Mouse (Mus musculus) intestine, embryonic 16.5 days (tissue): ENCODE results near the gene Rngtt. TPM values are rescaled to one million over a fixed set of nuclear protein-coding genes. Genes with fewer than 3 reads are reported as not detected.
A peak's percentile ranks its signal among the peaks of the same experiment; 100 is the strongest.

ENCODE experiments used
- ATAC-seq: fragments of 200-750 bp; cut with Nextera tagmentation; 2 replicates; pipeline ENCODE4 v1.8.0; 2017; ENCODE audit warnings: moderate TSS enrichment, moderate library complexity
- H3K27ac ChIP-seq: fragments of 300-500 bp; sonication (generic); 2 replicates; pipeline ENCODE4 v1.5.1; 2014; ENCODE audit warnings: mild to moderate bottlenecking, low read length
- H3K27me3 ChIP-seq: fragments of 300-500 bp; sonication (generic); replicated peaks from 2 replicates; pipeline ENCODE4 v1.6.1; 2014; ENCODE audit warnings: low read length, control low read depth, mixed read lengths; ENCODE audit not compliant: control insufficient read depth, insufficient read depth
- H3K36me3 ChIP-seq: fragments of 300-500 bp; sonication (generic); 2 replicates; pipeline ENCODE4 v1.6.1; 2014; ENCODE audit warnings: low read length, control low read depth; ENCODE audit not compliant: control insufficient read depth, insufficient read depth
- H3K4me1 ChIP-seq: fragments of 300-500 bp; sonication (generic); 2 replicates; pipeline ENCODE4 v1.6.1; 2014; ENCODE audit warnings: low read length, control low read depth, mixed read lengths; ENCODE audit not compliant: control insufficient read depth, insufficient read depth
- H3K4me2 ChIP-seq: fragments of 300-500 bp; sonication (generic); 2 replicates; pipeline ENCODE4 v1.6.1; 2014; ENCODE audit warnings: low read depth, low read length, control low read depth
- H3K4me3 ChIP-seq: fragments of 300-500 bp; sonication (generic); 2 replicates; pipeline ENCODE4 v1.5.1; 2014; ENCODE audit warnings: mild to moderate bottlenecking, low read length
- H3K9ac ChIP-seq: fragments of 300-500 bp; sonication (generic); 2 replicates; pipeline ENCODE4 v1.6.1; 2014; ENCODE audit warnings: low read depth, low read length
- H3K9me3 ChIP-seq: fragments of 300-500 bp; sonication (generic); 2 replicates; pipeline ENCODE4 v1.6.1; 2016; ENCODE audit warnings: low read length, control low read depth; ENCODE audit not compliant: control insufficient read depth
- WGBS: fragments of 180-500 bp; shearing (Covaris S2); extraction: QIAGEN DNeasy Blood & Tissue Kit; methylation state at CpG from one replicate; pipeline ENCODE4 v1.1.7; 2014; 5-methylcytosine and 5-hydroxymethylcytosine counted together
- polyA plus RNA-seq: library from polyadenylated mRNA; unstranded; fragments of >200 nt; fragmentation: Nextera tagmentation; extraction: Ambion mirVana; gene quantifications from 2 replicates; pipeline ENCODE4 v1.2.1, GENCODE M21; 2015

Rngtt gene
- polyA plus RNA-seq, 1 experiment from 2014 or later, result 16.3 TPM

DNA sequence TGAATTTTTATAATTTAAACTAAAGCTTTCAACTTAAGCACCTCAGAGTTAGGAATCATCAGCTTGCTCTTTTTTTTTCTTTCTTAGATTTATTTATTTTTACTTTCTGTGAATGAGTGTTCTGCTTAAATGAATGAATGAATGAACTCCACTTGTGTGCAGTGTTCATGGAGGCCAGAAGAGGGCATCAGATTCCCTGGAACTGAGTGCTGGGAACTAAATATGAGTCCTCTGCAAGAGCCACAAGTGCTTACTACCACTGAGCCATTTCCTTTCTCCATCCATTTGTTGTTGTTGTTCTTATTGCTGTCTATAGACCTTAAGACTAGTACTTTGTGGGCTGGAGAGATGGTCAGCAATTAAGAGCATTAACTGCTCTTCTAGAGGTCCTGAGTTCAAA lies 53.3 kb downstream of the Rngtt start:
- Histone ChIP-seq H3K4me2 (no peak overlapping the region), H3K9ac (no peak overlapping the region), H3K27ac (no peak overlapping the region), H3K36me3 (no peaks in the 10 kb centered on the region), H3K4me1 (no peaks in the 10 kb centered on the region), H3K4me3 (no peak overlapping the region), H3K27me3 (no peaks in the 10 kb centered on the region), H3K9me3 (no peaks in the 10 kb centered on the region)
- no peak for ATAC-seq

DNA sequence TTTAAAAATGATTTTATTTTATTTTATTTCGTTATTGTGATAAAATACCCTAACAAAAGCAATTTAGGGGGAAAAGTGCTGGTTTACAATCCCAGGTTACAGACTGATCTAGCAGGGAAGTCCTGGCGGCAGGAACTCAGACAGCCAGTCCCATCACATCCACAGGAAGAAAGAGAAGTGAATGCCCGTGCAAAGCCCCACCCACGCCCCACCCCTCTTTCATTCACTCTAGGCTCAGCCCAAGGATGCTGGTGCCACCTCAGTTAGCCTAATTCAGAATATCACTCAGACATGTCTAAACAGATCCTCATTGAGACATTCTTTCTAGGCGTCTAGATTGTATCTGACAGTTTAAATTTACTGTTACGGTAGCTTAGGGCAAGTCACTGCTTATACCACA lies 64.8 kb downstream of the Rngtt start:
- H3K36me3 ChIP-seq, result peaks cover under 1% of the 10 kb centered on the region; the same call in 1 of the 2 replicates
- no peak overlapping the region for H3K9ac ChIP-seq
- H3K4me2 ChIP-seq, result no peak overlapping the region
- no peaks in the 10 kb centered on the region for H3K27me3 ChIP-seq
- no peak for ATAC-seq
- H3K4me1 ChIP-seq, result no peaks in the 10 kb centered on the region
- no peak overlapping the region for H3K27ac ChIP-seq
- WGBS, result 64% methylated on average over 6 of the region's 6 CpGs
- H3K4me3 ChIP-seq, result no peak overlapping the region
- H3K9me3 ChIP-seq, result no peaks in the 10 kb centered on the region

DNA sequence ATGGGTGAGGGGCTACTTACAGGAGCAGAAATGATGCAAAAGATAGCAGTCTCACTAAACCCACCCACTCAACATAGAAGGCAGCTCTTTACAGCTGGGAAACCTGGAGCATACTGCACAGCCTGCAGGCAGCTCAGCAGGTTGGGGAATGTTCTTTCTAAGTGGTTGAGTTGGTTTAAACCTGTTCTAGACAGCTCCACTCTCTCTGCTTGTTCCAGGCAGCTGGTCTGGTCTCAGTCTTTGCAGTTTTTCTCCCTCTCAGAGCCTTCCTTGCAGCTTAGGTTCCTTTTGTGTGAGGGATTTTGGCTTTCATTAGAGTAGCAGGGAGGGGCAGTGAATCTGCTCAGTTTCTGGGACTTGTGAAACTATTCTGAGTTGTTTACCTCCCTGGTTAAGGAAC lies 67.5 kb downstream of the Rngtt start:
- Histone ChIP-seq H3K9me3 (no peaks in the 10 kb centered on the region), H3K27me3 (no peaks in the 10 kb centered on the region), H3K4me3 (no peak overlapping the region), H3K36me3 (no peaks in the 10 kb centered on the region), H3K4me1 (no peaks in the 10 kb centered on the region), H3K27ac (no peak overlapping the region), H3K4me2 (no peak overlapping the region), H3K9ac (no peak overlapping the region)
- ATAC-seq, result no peak

DNA sequence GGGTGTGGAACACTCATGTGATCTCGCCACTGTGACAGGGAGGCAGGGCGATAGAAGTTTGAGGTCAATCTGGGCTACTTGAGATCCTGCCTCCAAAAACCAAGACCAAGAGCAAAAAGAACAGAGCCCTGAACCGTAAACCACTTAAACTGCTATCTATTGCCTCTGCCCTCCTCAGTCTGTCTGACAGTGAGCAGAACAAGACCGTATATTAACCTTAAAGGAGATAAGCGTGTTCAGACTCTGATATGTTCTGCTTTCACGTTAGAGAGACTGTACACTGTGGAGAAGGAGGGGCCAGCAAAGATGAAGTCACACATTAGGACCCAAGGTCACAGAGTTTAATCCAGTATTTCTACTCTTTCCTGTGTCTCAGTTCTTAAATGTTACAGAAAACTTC lies 68.8 kb downstream of the Rngtt start:
- Histone ChIP-seq H3K9me3 (no peaks in the 10 kb centered on the region), H3K27ac (no peak overlapping the region), H3K27me3 (no peaks in the 10 kb centered on the region), H3K4me3 (no peak overlapping the region), H3K9ac (no peak overlapping the region), H3K4me2 (no peak overlapping the region), H3K4me1 (no peaks in the 10 kb centered on the region), H3K36me3 (no peaks in the 10 kb centered on the region)
- WGBS, result 65% methylated on average over 6 of the region's 6 CpGs
- no peak for ATAC-seq

DNA sequence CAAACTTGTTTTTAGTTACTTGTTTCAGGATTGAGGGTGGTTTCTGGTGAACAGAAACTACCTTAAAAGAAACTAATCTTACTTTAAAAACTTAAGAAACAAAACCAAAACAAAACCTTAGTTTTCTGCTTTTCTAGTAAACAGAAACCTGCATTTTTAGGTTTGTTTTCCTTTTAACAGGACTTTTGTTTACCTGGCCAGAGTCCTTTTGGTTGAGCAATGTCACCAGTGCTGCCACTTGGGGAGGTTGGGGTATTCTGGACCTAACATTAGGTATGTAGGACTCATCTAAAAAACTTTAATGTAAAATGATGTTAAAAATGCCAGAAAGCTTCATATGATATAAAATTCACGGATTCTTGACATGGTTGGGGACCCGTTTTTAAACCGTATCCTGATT lies 78.8 kb downstream of the Rngtt start:
- no peak overlapping the region for H3K27ac ChIP-seq
- H3K4me1 ChIP-seq, result no peaks in the 10 kb centered on the region
- no peak overlapping the region for H3K9ac ChIP-seq
- no peaks in the 10 kb centered on the region for H3K36me3 ChIP-seq
- no peaks in the 10 kb centered on the region for H3K9me3 ChIP-seq
- H3K4me2 ChIP-seq, result no peak overlapping the region
- ATAC-seq, result no peak
- 92% methylated on average over 3 of the region's 3 CpGs for WGBS
- no peak overlapping the region for H3K4me3 ChIP-seq
- no peaks in the 10 kb centered on the region for H3K27me3 ChIP-seq

DNA sequence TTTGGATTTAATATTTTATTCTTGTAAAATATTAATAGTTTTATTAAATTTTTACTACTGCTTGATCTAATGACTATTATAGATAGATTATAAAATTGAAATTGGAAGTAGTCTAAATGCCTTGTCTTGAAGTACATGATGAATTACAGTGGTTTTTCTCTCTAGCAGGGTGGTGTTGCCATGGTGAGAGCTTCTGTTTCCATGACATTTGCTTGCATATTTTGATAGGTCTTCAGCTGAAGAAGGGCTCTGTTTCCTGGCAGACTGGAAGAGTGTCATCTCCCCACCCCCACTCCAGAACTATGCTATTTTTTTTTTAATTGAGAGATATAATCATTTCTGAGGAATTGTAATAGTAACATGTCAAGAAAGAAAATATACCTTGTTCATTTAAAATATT lies 80.5 kb downstream of the Rngtt start:
- no peak for ATAC-seq
- Histone ChIP-seq H3K4me3 (no peak overlapping the region), H3K27me3 (no peaks in the 10 kb centered on the region)

DNA sequence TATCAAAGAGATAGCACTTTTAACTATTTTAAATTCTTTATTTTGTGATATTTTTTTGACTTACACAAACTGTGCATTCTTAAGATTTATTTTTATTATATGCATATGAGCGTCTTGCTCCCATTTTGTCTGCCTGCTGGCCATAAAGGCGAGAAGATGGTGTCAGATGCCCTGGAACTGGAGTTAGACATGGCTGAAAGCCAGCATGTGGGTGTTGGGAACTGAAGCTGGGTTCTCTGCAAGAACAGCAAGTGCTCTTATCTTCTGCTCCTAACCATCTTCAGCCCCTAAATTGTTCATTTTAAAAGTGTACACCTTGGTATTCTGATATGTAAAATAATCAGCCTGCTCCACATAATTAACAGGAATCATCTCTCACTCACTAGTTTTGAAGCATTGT lies 83.3 kb downstream of the Rngtt start:
- no peak for ATAC-seq
- Histone ChIP-seq H3K9me3 (no peaks in the 10 kb centered on the region), H3K27me3 (no peaks in the 10 kb centered on the region), H3K4me3 (no peak overlapping the region), H3K9ac (no peak overlapping the region), H3K4me2 (no peak overlapping the region), H3K36me3 (no peaks in the 10 kb centered on the region), H3K4me1 (no peaks in the 10 kb centered on the region), H3K27ac (no peak overlapping the region)
- WGBS, result 92% methylated on average over 2 of the region's 2 CpGs

More for the DNA sequence above, 80.5 kb downstream of the Rngtt start:
- Histone ChIP-seq H3K4me1 (no peaks in the 10 kb centered on the region), H3K36me3 (no peaks in the 10 kb centered on the region), H3K27ac (no peak overlapping the region), H3K9me3 (no peaks in the 10 kb centered on the region), H3K9ac (no peak overlapping the region), H3K4me2 (no peak overlapping the region)

DNA sequence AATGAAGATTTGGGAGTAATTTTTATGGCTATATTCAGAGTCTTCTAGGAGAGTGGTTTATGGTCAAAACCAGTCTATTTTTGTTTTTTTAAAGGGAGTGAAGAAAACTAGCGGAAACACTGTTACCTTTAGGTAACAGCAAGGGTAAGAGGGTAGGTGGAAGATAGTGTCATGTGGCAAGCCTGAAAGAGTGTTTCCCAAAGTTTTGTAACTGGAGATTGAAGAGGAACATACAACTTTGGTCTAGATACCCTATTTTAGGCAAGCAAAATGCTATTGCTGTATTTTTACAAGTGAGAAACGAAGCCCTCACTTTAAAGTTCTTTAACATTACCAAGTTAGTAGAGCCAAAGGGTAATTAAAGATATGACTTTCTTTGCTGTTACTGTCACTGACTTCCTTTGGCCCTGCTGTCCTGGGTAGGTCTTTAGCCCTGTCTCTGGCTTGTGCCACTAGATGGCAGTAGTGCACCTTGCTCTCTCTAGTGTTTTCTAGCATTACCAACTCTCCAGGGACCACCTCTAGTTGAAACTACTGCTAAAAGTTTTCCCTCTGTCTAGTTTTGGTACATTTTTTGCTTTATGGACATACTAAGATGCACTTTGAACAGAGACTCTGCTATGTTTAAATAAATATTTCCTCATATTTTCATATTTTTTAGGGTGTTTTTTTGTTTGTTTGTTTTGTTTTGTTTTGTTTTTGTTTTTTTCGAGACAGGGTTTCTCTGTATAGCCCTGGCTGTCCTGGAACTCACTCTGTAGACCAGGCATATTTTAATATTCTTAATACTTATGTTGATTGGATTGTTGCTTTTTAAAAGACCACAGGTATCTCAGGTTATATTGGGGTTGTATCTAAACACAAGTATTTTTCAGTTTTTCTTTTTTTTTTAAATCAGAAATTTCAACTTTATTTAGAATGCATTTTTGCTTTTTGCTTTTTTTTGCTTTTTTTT lies 86.4 kb downstream of the Rngtt start:
- Histone ChIP-seq H3K27me3 (no peaks in the 10 kb centered on the region), H3K36me3 (no peaks in the 10 kb centered on the region), H3K9me3 (no peaks in the 10 kb centered on the region), H3K4me1 (no peaks in the 10 kb centered on the region), H3K4me2 (no peak overlapping the region), H3K27ac (no peak overlapping the region), H3K9ac (no peak overlapping the region), H3K4me3 (no peak overlapping the region)
- peak; percentile 76 for ATAC-seq
- WGBS, result 64% methylated on average over 3 of the region's 3 CpGs

DNA sequence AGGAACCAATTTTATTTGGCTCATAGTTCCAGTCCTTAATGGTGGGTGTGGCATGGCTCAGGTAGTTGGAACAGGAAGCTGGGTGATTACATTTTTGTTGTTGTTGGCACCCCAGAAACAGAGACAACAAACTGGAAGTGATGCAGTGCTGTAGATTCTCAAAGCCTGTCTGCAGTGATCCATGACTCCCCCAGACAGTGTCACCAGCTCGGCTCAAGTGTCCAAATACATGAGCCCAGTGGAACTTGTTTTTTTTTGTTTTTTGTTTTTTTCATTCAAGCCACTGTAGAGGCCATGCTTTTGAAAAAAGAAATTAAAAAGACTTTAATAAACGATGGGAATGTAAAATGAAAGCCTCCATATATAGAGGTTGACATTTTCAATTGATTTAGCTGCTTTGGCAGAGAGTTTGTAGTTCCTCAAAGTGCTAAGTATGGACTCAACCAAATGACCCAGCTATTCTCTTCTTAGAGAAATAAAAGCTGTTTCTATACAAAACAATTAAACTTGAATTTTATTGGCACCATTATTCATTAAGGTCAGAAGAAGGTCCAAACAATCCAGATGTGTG lies 95.7 kb downstream of the Rngtt start:
- no peaks in the 10 kb centered on the region for H3K36me3 ChIP-seq
- no peak overlapping the region for H3K4me2 ChIP-seq
- WGBS, result 74% methylated on average over 2 of the region's 2 CpGs
- H3K9ac ChIP-seq, result no peak overlapping the region
- H3K27me3 ChIP-seq, result no peaks in the 10 kb centered on the region
- H3K4me1 ChIP-seq, result no peaks in the 10 kb centered on the region
- no peak overlapping the region for H3K27ac ChIP-seq
- H3K4me3 ChIP-seq, result no peak overlapping the region
- no peak for ATAC-seq
- no peaks in the 10 kb centered on the region for H3K9me3 ChIP-seq
